Mouse (Mus musculus) lung, postnatal 0 days (tissue): ENCODE data around the gene Zfp518b.

Experiments used
- CTCF ChIP-seq: IDR thresholded peaks from 2 replicates; pipeline ENCODE4 v1.5.1; 2016; ENCODE audit warnings: antibody characterized with exemption, mild to moderate bottlenecking
- EP300 ChIP-seq: IDR thresholded peaks from 2 replicates; pipeline ENCODE4 v1.6.1; 2016; ENCODE audit warnings: antibody characterized with exemption, mild to moderate bottlenecking, control low read depth

DNA sequence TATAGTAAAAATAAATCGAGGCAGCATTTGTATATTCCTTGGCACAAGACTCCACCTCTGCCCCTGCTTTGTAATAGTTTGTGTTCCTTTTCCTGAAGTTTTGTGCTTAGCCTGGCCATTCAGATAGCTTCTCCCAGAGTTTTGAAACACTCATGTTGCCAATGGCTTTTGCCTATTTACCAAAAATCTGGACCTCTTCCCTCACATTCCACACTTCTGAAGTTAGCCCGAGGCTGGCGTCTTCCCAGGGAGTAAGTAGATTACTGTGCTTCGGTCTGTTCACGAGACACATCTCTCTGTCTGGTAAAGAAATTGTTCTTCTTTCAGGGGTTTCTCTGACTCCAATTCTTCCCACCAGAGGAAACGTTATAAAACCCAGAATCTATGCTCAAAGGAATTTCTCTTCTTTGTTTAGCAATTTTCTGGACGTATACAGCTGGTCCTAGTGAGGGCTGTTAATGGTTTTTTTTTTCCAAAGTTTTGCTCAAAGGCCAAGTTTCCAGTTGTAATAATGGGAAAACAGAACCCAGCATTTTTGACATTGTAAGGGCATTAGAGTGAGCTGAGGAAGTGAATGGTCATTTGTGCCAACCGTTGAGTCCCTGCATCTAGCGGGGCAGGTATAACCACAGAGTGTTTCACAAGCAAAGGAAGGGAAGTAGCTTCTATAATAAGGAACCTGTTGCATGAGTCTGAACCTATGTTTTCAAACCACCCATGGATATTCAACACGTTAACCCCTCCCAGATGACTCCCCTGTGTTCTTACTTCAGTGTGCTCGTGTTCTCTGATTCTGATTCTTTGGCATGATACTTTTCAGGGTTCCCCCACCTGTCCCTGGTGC, 50.1 kb downstream of the Zfp518b start:
- no peak for TF ChIP-seq CTCF
- TF ChIP-seq EP300 = no peak
